Mouse (Mus musculus): ENCODE results near the gene Cd248.

Gene Cd248

GRCm38 (mm10) chr19:5052166-5052822 is 15.6 kb upstream of the Cd248 start:
- peak in 1 of 2 experiments; percentile 44 for DNase-seq (ENCODE audit: low spot score in 2 of 2)

- DNase-seq (ENCODE audit: low spot score in 2 of 2), result no peak
Observed at GRCm38 (mm10) chr19:5052853-5053252, 15.0 kb upstream of the Cd248 start.

GRCm38 (mm10) chr19:5053909-5054308 is 14.0 kb upstream of the Cd248 start:
- DNase-seq (ENCODE audit: low spot score in 2 of 2), result peak in 1 of 2 experiments; percentile 48

GRCm38 (mm10) chr19:5056251-5056650 is 11.6 kb upstream of the Cd248 start:
- peak in 1 of 2 experiments; percentile 61 for DNase-seq (ENCODE audit: low spot score in 2 of 2)

- DNase-seq (ENCODE audit: low spot score in 2 of 2), result no peak
Observed at GRCm38 (mm10) chr19:5057876-5058775, 9.8 kb upstream of the Cd248 start.

- DNase-seq (ENCODE audit: low spot score in 2 of 2), result no peak
Observed at GRCm38 (mm10) chr19:5058801-5059771, 8.8 kb upstream of the Cd248 start.

GRCm38 (mm10) chr19:5060365-5061330 is 7.2 kb upstream of the Cd248 start:
- no peak for DNase-seq (ENCODE audit: low spot score in 2 of 2)

GRCm38 (mm10) chr19:5062041-5062440 is 5.8 kb upstream of the Cd248 start:
- no peak for DNase-seq (ENCODE audit: low spot score in 2 of 2)

- DNase-seq (ENCODE audit: low spot score in 2 of 2), result no peak
Observed at GRCm38 (mm10) chr19:5062446-5062845, 5.4 kb upstream of the Cd248 start.

- DNase-seq (ENCODE audit: low spot score in 2 of 2), result no peak
Observed at GRCm38 (mm10) chr19:5065104-5065503, 2.8 kb upstream of the Cd248 start.

GRCm38 (mm10) chr19:5067040-5067799 is 658 bp upstream of the Cd248 start:
- DNase-seq (ENCODE audit: low spot score in 2 of 2), result no peak

- no peak for DNase-seq (ENCODE audit: low spot score in 2 of 2)
Observed at GRCm38 (mm10) chr19:5068570-5069234, 824 bp downstream of the Cd248 start.

- no peak for DNase-seq (ENCODE audit: low spot score in 2 of 2)
Observed at GRCm38 (mm10) chr19:5069486-5069885, 1.6 kb downstream of the Cd248 start.

- no peak for DNase-seq (ENCODE audit: low spot score in 2 of 2)
Observed at GRCm38 (mm10) chr19:5069978-5070377, 2.1 kb downstream of the Cd248 start.

GRCm38 (mm10) chr19:5071077-5071476 is 3.2 kb downstream of the Cd248 start:
- no peak for DNase-seq (ENCODE audit: low spot score in 2 of 2)

- DNase-seq (ENCODE audit: low spot score in 2 of 2), result peak; percentile 66 to 80
Observed at GRCm38 (mm10) chr19:5071545-5072369, 3.9 kb downstream of the Cd248 start.

- no peak for DNase-seq (ENCODE audit: low spot score in 2 of 2)
Observed at GRCm38 (mm10) chr19:5072389-5073019, 4.6 kb downstream of the Cd248 start.

GRCm38 (mm10) chr19:5073028-5073427 is 5.2 kb downstream of the Cd248 start:
- peak in 1 of 2 experiments; percentile 37 for DNase-seq (ENCODE audit: low spot score in 2 of 2)

Measured in right cerebral cortex, postnatal 10 days (tissue).